Mouse (Mus musculus) ES-Bruce4 (cell line): ENCODE results near the gene Mtf1.

Experiments
- CTCF ChIP-seq: IDR thresholded peaks from one replicate; pipeline ENCODE4 v1.8.1; 2011; ENCODE audit warnings: low read depth, low read length
- EP300 ChIP-seq: IDR thresholded peaks from 2 replicates; pipeline ENCODE4 v1.6.1; 2011; ENCODE audit warnings: low read depth, low read length; ENCODE audit not compliant: insufficient read depth

DNA sequence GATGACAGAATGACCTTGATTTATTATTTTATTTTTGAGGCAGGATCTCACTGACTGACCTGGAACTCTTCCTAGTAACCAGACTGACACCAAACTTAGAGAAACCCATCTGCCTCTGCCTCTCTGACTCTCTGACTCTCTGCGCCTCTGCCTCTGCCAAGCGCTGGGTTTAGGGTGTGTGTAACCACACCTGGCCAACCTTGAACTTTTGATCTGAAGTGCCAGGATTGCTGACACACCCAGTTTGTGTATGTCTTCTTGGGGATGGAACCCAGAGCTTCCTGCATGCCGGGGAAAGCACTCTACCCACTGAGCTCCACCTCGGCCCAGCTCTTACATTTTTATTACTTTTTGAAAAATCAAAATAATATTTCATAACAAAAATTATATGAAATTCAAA is 16.9 kb downstream of the Mtf1 start:
- no peak for TF ChIP-seq CTCF
- TF ChIP-seq EP300: no peak
